Mouse (Mus musculus): ENCODE data around the gene Robo1.

The Robo1 gene

GRCm38 (mm10) chr16:72934908-72935307 is 626.8 kb downstream of the Robo1 start:
- no peak for DNase-seq (ENCODE audit: low spot score)

- DNase-seq (ENCODE audit: low spot score) = no peak
Measured at GRCm38 (mm10) chr16:72937183-72937582, 629.1 kb downstream of the Robo1 start.

GRCm38 (mm10) chr16:72939862-72940261 is 631.8 kb downstream of the Robo1 start:
- no peak for DNase-seq (ENCODE audit: low spot score)

GRCm38 (mm10) chr16:72940786-72941185 is 632.7 kb downstream of the Robo1 start:
- DNase-seq (ENCODE audit: low spot score) = no peak

GRCm38 (mm10) chr16:72944403-72944802 is 636.3 kb downstream of the Robo1 start:
- no peak for DNase-seq (ENCODE audit: low spot score)

GRCm38 (mm10) chr16:72951969-72952368 is 643.9 kb downstream of the Robo1 start:
- DNase-seq (ENCODE audit: low spot score) = no peak

- no peak for DNase-seq (ENCODE audit: low spot score)
Measured at GRCm38 (mm10) chr16:72959018-72959702, 651.1 kb downstream of the Robo1 start.

- DNase-seq (ENCODE audit: low spot score) = no peak
Measured at GRCm38 (mm10) chr16:72959823-72960222, 651.7 kb downstream of the Robo1 start.

GRCm38 (mm10) chr16:72963782-72964181 is 655.7 kb downstream of the Robo1 start:
- no peak for DNase-seq (ENCODE audit: low spot score)

GRCm38 (mm10) chr16:72967509-72967908 is 659.4 kb downstream of the Robo1 start:
- DNase-seq (ENCODE audit: low spot score) = no peak

GRCm38 (mm10) chr16:72969990-72970389 is 661.9 kb downstream of the Robo1 start:
- no peak for DNase-seq (ENCODE audit: low spot score)

GRCm38 (mm10) chr16:72973685-72974084 is 665.6 kb downstream of the Robo1 start:
- no peak for DNase-seq (ENCODE audit: low spot score)

- no peak for DNase-seq (ENCODE audit: low spot score)
Measured at GRCm38 (mm10) chr16:72974681-72975080, 666.6 kb downstream of the Robo1 start.

- no peak for DNase-seq (ENCODE audit: low spot score)
Measured at GRCm38 (mm10) chr16:72976849-72977576, 668.9 kb downstream of the Robo1 start.

GRCm38 (mm10) chr16:72979407-72980219 is 671.5 kb downstream of the Robo1 start:
- DNase-seq (ENCODE audit: low spot score) = no peak

- DNase-seq (ENCODE audit: low spot score) = no peak
Measured at GRCm38 (mm10) chr16:72990376-72991167, 682.5 kb downstream of the Robo1 start.

GRCm38 (mm10) chr16:72993189-72993588 is 685.1 kb downstream of the Robo1 start:
- DNase-seq (ENCODE audit: low spot score) = no peak

GRCm38 (mm10) chr16:72993594-72993993 is 685.5 kb downstream of the Robo1 start:
- DNase-seq (ENCODE audit: low spot score) = no peak

GRCm38 (mm10) chr16:72995251-72995954 is 687.3 kb downstream of the Robo1 start:
- no peak for DNase-seq (ENCODE audit: low spot score)

- no peak for DNase-seq (ENCODE audit: low spot score)
Measured at GRCm38 (mm10) chr16:72995955-72996535, 687.9 kb downstream of the Robo1 start.

GRCm38 (mm10) chr16:72998677-72999076 is 690.6 kb downstream of the Robo1 start:
- no peak for DNase-seq (ENCODE audit: low spot score)

Data from spleen, adult 12 weeks (tissue).